Mouse (Mus musculus): ENCODE data around the gene Eml1. TPM values are rescaled to one million over a fixed set of nuclear protein-coding genes. Genes with fewer than 3 reads are reported as not detected.

The Eml1 gene
- polyA plus RNA-seq, 1 experiment: not detected

GRCm38 (mm10) chr12:108389718-108390117, 19.0 kb downstream of the Eml1 start:
- 73% methylated on average over 3 of the region's 3 CpGs for WGBS
- no peak for TF ChIP-seq POLR2A (IDR thresholded peaks at IDR 0.05; ENCODE audit: insufficient read depth, low read depth, low read length)
- TF ChIP-seq CTCF (IDR thresholded peaks at IDR 0.05; ENCODE audit: insufficient read depth, low read depth, low read length): no peak

GRCm38 (mm10) chr12:108392254-108393044, 21.7 kb downstream of the Eml1 start:
- H3K27ac ChIP-seq (ENCODE audit: insufficient read depth, low read depth, low read length): no peak overlapping the region
- no peak overlapping the region for H3K4me3 ChIP-seq (ENCODE audit: insufficient read depth, low read depth, low read length)
- 72% methylated on average over 12 of the region's 12 CpGs for WGBS
- peaks cover 16% of the 10 kb centered on the region for H3K4me1 ChIP-seq (ENCODE audit: control insufficient read depth, insufficient read depth, low read length)
- TF ChIP-seq CTCF (IDR thresholded peaks at IDR 0.05; ENCODE audit: insufficient read depth, low read depth, low read length): no peak
- TF ChIP-seq POLR2A (IDR thresholded peaks at IDR 0.05; ENCODE audit: insufficient read depth, low read depth, low read length): no peak

More at GRCm38 (mm10) chr12:108389718-108390117, 19.0 kb downstream of the Eml1 start:
- Histone ChIP-seq H3K4me3 (ENCODE audit: insufficient read depth, low read depth, low read length) (no peak overlapping the region), H3K27ac (ENCODE audit: insufficient read depth, low read depth, low read length) (no peak overlapping the region), H3K4me1 (ENCODE audit: control insufficient read depth, insufficient read depth, low read length) (peaks cover 19% of the 10 kb centered on the region)

GRCm38 (mm10) chr12:108393082-108393481, 22.3 kb downstream of the Eml1 start:
- no peak overlapping the region for H3K27ac ChIP-seq (ENCODE audit: insufficient read depth, low read depth, low read length)
- 81% methylated on average over 4 of the region's 4 CpGs for WGBS

GRCm38 (mm10) chr12:108393637-108394036, 22.9 kb downstream of the Eml1 start:
- H3K27ac ChIP-seq (ENCODE audit: insufficient read depth, low read depth, low read length): no peak overlapping the region
- 75% methylated on average over 4 of the region's 4 CpGs for WGBS
- no peak overlapping the region for H3K4me3 ChIP-seq (ENCODE audit: insufficient read depth, low read depth, low read length)
- no peak for TF ChIP-seq CTCF (IDR thresholded peaks at IDR 0.05; ENCODE audit: insufficient read depth, low read depth, low read length)
- TF ChIP-seq POLR2A (IDR thresholded peaks at IDR 0.05; ENCODE audit: insufficient read depth, low read depth, low read length): no peak
- peaks cover 16% of the 10 kb centered on the region for H3K4me1 ChIP-seq (ENCODE audit: control insufficient read depth, insufficient read depth, low read length)

More at GRCm38 (mm10) chr12:108393082-108393481, 22.3 kb downstream of the Eml1 start:
- no peak for TF ChIP-seq CTCF (IDR thresholded peaks at IDR 0.05; ENCODE audit: insufficient read depth, low read depth, low read length)
- no peak for TF ChIP-seq POLR2A (IDR thresholded peaks at IDR 0.05; ENCODE audit: insufficient read depth, low read depth, low read length)
- Histone ChIP-seq H3K4me3 (ENCODE audit: insufficient read depth, low read depth, low read length) (no peak overlapping the region), H3K4me1 (ENCODE audit: control insufficient read depth, insufficient read depth, low read length) (peaks cover 16% of the 10 kb centered on the region)

- no peak for TF ChIP-seq CTCF (IDR thresholded peaks at IDR 0.05; ENCODE audit: insufficient read depth, low read depth, low read length)
- TF ChIP-seq POLR2A (IDR thresholded peaks at IDR 0.05; ENCODE audit: insufficient read depth, low read depth, low read length): no peak
- Histone ChIP-seq H3K4me3 (ENCODE audit: insufficient read depth, low read depth, low read length) (no peak overlapping the region), H3K4me1 (ENCODE audit: control insufficient read depth, insufficient read depth, low read length) (peaks cover 16% of the 10 kb centered on the region), H3K27ac (ENCODE audit: insufficient read depth, low read depth, low read length) (no peak overlapping the region)
- 92% methylated on average over 17 of the region's 17 CpGs for WGBS
Observed at GRCm38 (mm10) chr12:108394534-108395284, 24.0 kb downstream of the Eml1 start.

GRCm38 (mm10) chr12:108395285-108395660, 24.5 kb downstream of the Eml1 start:
- Histone ChIP-seq H3K4me1 (ENCODE audit: control insufficient read depth, insufficient read depth, low read length) (peaks cover 16% of the 10 kb centered on the region), H3K27ac (ENCODE audit: insufficient read depth, low read depth, low read length) (no peak overlapping the region), H3K4me3 (ENCODE audit: insufficient read depth, low read depth, low read length) (no peak overlapping the region)
- 80% methylated on average over 6 of the region's 6 CpGs for whole genome bisulfite sequencing
- TF ChIP-seq CTCF (IDR thresholded peaks at IDR 0.05; ENCODE audit: insufficient read depth, low read depth, low read length) (no peak), POLR2A (IDR thresholded peaks at IDR 0.05; ENCODE audit: insufficient read depth, low read depth, low read length) (no peak)

- WGBS: 65% methylated on average over 11 of the region's 11 CpGs
- TF ChIP-seq CTCF (IDR thresholded peaks at IDR 0.05; ENCODE audit: insufficient read depth, low read depth, low read length): no peak
- no peak for TF ChIP-seq POLR2A (IDR thresholded peaks at IDR 0.05; ENCODE audit: insufficient read depth, low read depth, low read length)
- Histone ChIP-seq H3K4me3 (ENCODE audit: insufficient read depth, low read depth, low read length) (no peak overlapping the region), H3K4me1 (ENCODE audit: control insufficient read depth, insufficient read depth, low read length) (peaks cover 16% of the 10 kb centered on the region), H3K27ac (ENCODE audit: insufficient read depth, low read depth, low read length) (no peak overlapping the region)
Observed at GRCm38 (mm10) chr12:108396081-108396947, 25.6 kb downstream of the Eml1 start.

- no peak overlapping the region for H3K4me3 ChIP-seq (ENCODE audit: insufficient read depth, low read depth, low read length)
- peaks cover 8% of the 10 kb centered on the region for H3K4me1 ChIP-seq (ENCODE audit: control insufficient read depth, insufficient read depth, low read length)
- WGBS: 92% methylated on average over 7 of the region's 7 CpGs
- no peak overlapping the region for H3K27ac ChIP-seq (ENCODE audit: insufficient read depth, low read depth, low read length)
- TF ChIP-seq POLR2A (IDR thresholded peaks at IDR 0.05; ENCODE audit: insufficient read depth, low read depth, low read length) (no peak), CTCF (IDR thresholded peaks at IDR 0.05; ENCODE audit: insufficient read depth, low read depth, low read length) (no peak)
Observed at GRCm38 (mm10) chr12:108398681-108399080, 27.9 kb downstream of the Eml1 start.

Data from olfactory bulb, adult 2 months (tissue).